Comparison of ENCODE assay signal across 9 mouse cellular contexts in genomic region chr13:43615194-43615576, GRCm38 (mm10). TPM values are rescaled to one million over a fixed set of nuclear protein-coding genes. Genes with fewer than 3 reads are reported as not detected.
DNase-seq lines count a peak whose midpoint lies in the region; ATAC-seq and TF ChIP-seq lines count a peak whose summit lies in the region.
"Had no signal": no experiment of that assay in that cellular context is flagged by ENCODE, and none has a peak within 500 bp of the region (broad histone marks: within the 10 kb centered on the region; RNA-seq: fewer than 3 reads in every experiment).

No protein-coding gene starts in this region.

- WGBS in heart, embryonic 16.5 days, result 23% methylated on average over 9 of the region's 9 CpGs
- 38% methylated on average over 9 of the region's 9 CpGs for WGBS in intestine, postnatal 0 days
- 17% methylated on average over 9 of the region's 9 CpGs for WGBS in neural tube, embryonic 14.5 days

- H3K4me1 ChIP-seq in heart, embryonic 16.5 days (ENCODE audit: control insufficient read depth, insufficient read depth, low read length), result peaks cover 21% of the 10 kb centered on the region
- no peaks in the 10 kb centered on the region for H3K4me1 ChIP-seq in intestine, postnatal 0 days (replicated peaks; ENCODE audit: control insufficient read depth, insufficient read depth, low read length)
- peaks cover 14% of the 10 kb centered on the region for H3K4me1 ChIP-seq in neural tube, embryonic 14.5 days (ENCODE audit: control insufficient read depth, insufficient read depth, low read length)

- ATAC-seq in heart, embryonic 16.5 days (replicated peaks; ENCODE audit: extremely low read depth, insufficient read depth, low FRiP score), result no peak
- no peak for ATAC-seq in intestine, postnatal 0 days
- 0 out of 2 replicates have a peak, but pooled peaks have one; percentile 9 for ATAC-seq in neural tube, embryonic 14.5 days (ENCODE audit: low read depth)
- ATAC-seq in cerebellum, adult (ENCODE audit: insufficient number of reproducible peaks, low FRiP score, low TSS enrichment), result no peak

- no peaks in the 10 kb centered on the region for H3K36me3 ChIP-seq in heart, embryonic 16.5 days (ENCODE audit: control insufficient read depth, insufficient read depth)
- no peaks in the 10 kb centered on the region for H3K36me3 ChIP-seq in intestine, postnatal 0 days (ENCODE audit: control insufficient read depth, insufficient read depth)
- H3K36me3 ChIP-seq in neural tube, embryonic 14.5 days (ENCODE audit: control insufficient read depth, insufficient read depth, low read length), result no peaks in the 10 kb centered on the region

- peak overlapping the region; percentile 74 for H3K4me2 ChIP-seq in heart, embryonic 16.5 days (ENCODE audit: low read depth, low read length)
- H3K4me2 ChIP-seq in intestine, postnatal 0 days (replicated peaks; ENCODE audit: low read depth), result peak overlapping the region; percentile 93
- H3K4me2 ChIP-seq in neural tube, embryonic 14.5 days (ENCODE audit: low read depth, low read length), result peak overlapping the region; percentile 89

- H3K27me3 ChIP-seq in heart, embryonic 16.5 days (ENCODE audit: control insufficient read depth, insufficient read depth, low read length), result 0 out of 2 replicates have a peak, but pooled peaks cover 2% of the 10 kb centered on the region
- no peaks in the 10 kb centered on the region for H3K27me3 ChIP-seq in intestine, postnatal 0 days (replicated peaks; ENCODE audit: control insufficient read depth, insufficient read depth, low read length)
- H3K27me3 ChIP-seq in neural tube, embryonic 14.5 days (ENCODE audit: control insufficient read depth, insufficient read depth, low read length), result no peaks in the 10 kb centered on the region

- H3K9ac ChIP-seq in heart, embryonic 16.5 days (ENCODE audit: low read length), result peak overlapping the region; percentile 61
- no peak overlapping the region for H3K9ac ChIP-seq in intestine, postnatal 0 days (ENCODE audit: low read depth, low read length)
- H3K9ac ChIP-seq in neural tube, embryonic 14.5 days (replicated peaks; ENCODE audit: low read depth, low read length), result peak overlapping the region; percentile 80

- DNase-seq in heart, adult 8-10 months (ENCODE audit: low spot score), result no peak
- peak; percentile 6 for DNase-seq in c-Kit-positive CD71-positive TER-119-positive erythroid progenitor cells, embryonic 14.5 days (ENCODE audit: low spot score)
- no peak for DNase-seq in cerebellum, adult 11 months
- DNase-seq in frontal cortex, postnatal 25 days (ENCODE audit: low spot score in 2 of 2), result no peak

- no peak for TF ChIP-seq CTCF in intestine, postnatal 0 days (IDR thresholded peaks at IDR 0.05; ENCODE audit: low read depth)

- peak overlapping the region; percentile 58 for H3K4me3 ChIP-seq in heart, embryonic 16.5 days (ENCODE audit: low read length)
- peak overlapping the region; percentile 61 for H3K4me3 ChIP-seq in intestine, postnatal 0 days (ENCODE audit: low read depth, low read length)
- H3K4me3 ChIP-seq in neural tube, embryonic 14.5 days (ENCODE audit: low read depth, low read length), result peak overlapping the region; percentile 78

- no peak overlapping the region for H3K27ac ChIP-seq in heart, embryonic 16.5 days (ENCODE audit: low read length)
- no peak overlapping the region for H3K27ac ChIP-seq in intestine, postnatal 0 days (ENCODE audit: low read depth, low read length)
- H3K27ac ChIP-seq in neural tube, embryonic 14.5 days (ENCODE audit: low read depth, low read length), result peak overlapping the region; percentile 70; the same call in 1 of the 2 replicates

- H3K9me3 ChIP-seq in heart, embryonic 16.5 days (replicated peaks; ENCODE audit: control insufficient read depth, low read length), result no peaks in the 10 kb centered on the region
- no peaks in the 10 kb centered on the region for H3K9me3 ChIP-seq in intestine, postnatal 0 days (ENCODE audit: control insufficient read depth)
- no peaks in the 10 kb centered on the region for H3K9me3 ChIP-seq in neural tube, embryonic 14.5 days (ENCODE audit: control insufficient read depth, low read length)

RNA-seq across cellular contexts. Expression of gene Rnf182, which starts 0.3 kb away (rescaled TPM):
- 1.7 and 2.3 TPM in 2 replicates for polyA plus RNA-seq in heart, embryonic 16.5 days (2015; fragmentation: Nextera tagmentation; extraction: Ambion mirVana)
- total RNA-seq in heart, adult 8-10 months (2022), result under 1 TPM in 2 of 4 experiments, not detected in 2; 0.09 to 0.16 TPM
- 0.21 and 0.64 TPM in 2 replicates for polyA plus RNA-seq in intestine, postnatal 0 days (2015; fragmentation: Nextera tagmentation; extraction: Ambion mirVana)
- polyA plus RNA-seq in neural tube, embryonic 14.5 days (2014; fragmentation: Nextera tagmentation; extraction: Ambion mirVana), result 27.5 and 35.1 TPM in 2 replicates
- total RNA-seq: neutrophil, adult 5-6 weeks had no signal

RNA-seq across cellular contexts. Expression of gene Mcur1, which starts 55.2 kb away (rescaled TPM):
- polyA plus RNA-seq in heart, embryonic 16.5 days (2015; fragmentation: Nextera tagmentation; extraction: Ambion mirVana), result 14.7 and 16.9 TPM in 2 replicates
- 10 to 100 TPM; 43.2 to 51.2 (median 48.7) TPM for total RNA-seq in heart, adult 8-10 months (2022)
- polyA plus RNA-seq in intestine, postnatal 0 days (2015; fragmentation: Nextera tagmentation; extraction: Ambion mirVana), result 15.4 TPM in 2 replicates
- polyA plus RNA-seq in neural tube, embryonic 14.5 days (2014; fragmentation: Nextera tagmentation; extraction: Ambion mirVana), result 8.6 and 9.9 TPM in 2 replicates
